Mouse (Mus musculus): ENCODE results near the gene Kcnn3.

GRCm38 (mm10) chr3:89624001-89624400 lies 104.0 kb downstream of the Kcnn3 start:
- TF ChIP-seq CTCF (IDR thresholded peaks at IDR 0.05; ENCODE audit: borderline replicate concordance, control insufficient read depth, extremely low read depth, insufficient read depth, low read length, poor library complexity) (no peak), POLR2A (IDR thresholded peaks at IDR 0.05; ENCODE audit: control insufficient read depth, extremely low read depth, insufficient read depth, low read length, poor library complexity) (no peak)
